Mouse (Mus musculus) ES-Bruce4 (cell line): ENCODE data around the gene Efna4.

Experiments
- CTCF ChIP-seq: IDR thresholded peaks from one replicate; pipeline ENCODE4 v1.8.1; 2011; ENCODE audit warnings: low read depth, low read length
- POLR2A ChIP-seq: IDR thresholded peaks from one replicate; pipeline ENCODE4 v1.8.1; 2011; ENCODE audit warnings: low read length; ENCODE audit not compliant: insufficient read depth

DNA sequence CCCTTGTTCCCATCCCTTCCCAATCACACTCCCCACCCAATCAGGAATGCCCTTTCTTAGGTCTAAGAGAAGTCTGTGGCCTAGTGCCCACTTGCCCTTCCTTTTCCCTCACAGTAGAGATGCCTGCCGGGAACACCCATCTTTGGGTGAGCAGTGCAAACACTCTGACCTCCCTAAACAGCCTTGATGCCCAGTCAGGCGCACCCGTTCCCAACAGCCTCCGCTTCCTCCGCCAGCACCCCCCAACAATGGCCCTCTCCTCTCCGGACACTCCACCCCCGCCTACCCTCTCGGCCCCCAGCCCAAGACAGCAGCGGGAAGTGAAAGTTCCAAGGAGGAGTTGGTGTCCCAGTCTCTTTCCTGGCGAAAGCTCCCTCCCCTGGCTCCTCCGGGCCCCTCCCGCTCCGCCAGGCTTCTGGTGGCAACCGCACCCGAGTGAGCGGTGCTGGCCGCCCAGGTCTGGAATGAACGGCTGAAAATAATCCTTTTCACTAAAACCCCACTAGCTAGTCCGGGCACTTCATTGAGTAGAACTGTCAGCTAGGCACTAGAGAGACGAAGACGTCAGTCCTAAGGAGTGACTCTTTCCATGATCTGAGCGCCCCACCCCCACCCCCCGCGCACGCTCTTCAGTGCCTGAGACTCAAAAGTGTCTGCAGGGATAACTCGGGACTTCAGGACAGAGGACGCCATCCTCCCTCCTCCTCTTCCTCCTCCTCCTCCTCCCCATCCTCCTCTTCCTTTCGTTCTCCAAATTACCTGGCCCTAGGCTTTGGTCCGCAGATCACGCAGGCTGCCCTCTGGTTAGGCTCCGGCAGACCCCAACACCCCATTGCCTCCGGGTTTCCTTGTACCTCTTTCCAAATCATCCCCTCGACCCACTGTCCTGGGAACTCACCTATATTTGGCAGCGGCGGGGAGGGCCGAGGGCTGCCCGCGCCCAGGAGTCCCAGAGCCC is 11.4 kb upstream of the Efna4 start:
- no peak for TF ChIP-seq POLR2A
- TF ChIP-seq CTCF = no peak
